Mouse (Mus musculus): ENCODE measurements around the gene Cyp24a1. TPM values are rescaled to one million over a fixed set of nuclear protein-coding genes. Genes with fewer than 3 reads are reported as not detected.

Cyp24a1 gene
- polyA plus RNA-seq, 1 experiment from 2014 or later: not detected

- 46% methylated on average over 13 of the region's 13 CpGs for WGBS
- no peak overlapping the region for H3K9ac ChIP-seq (ENCODE audit: low read length)
- ATAC-seq (no peak), DNase-seq (ENCODE audit: low spot score) (no peak)
- H3K36me3 ChIP-seq (ENCODE audit: control insufficient read depth, insufficient read depth, low read length): no peaks in the 10 kb centered on the region
- H3K4me2 ChIP-seq (ENCODE audit: low read length): no peak overlapping the region
- H3K27me3 ChIP-seq (replicated peaks; ENCODE audit: control insufficient read depth, insufficient read depth, low read length): no peaks in the 10 kb centered on the region
- H3K4me1 ChIP-seq (ENCODE audit: control insufficient read depth, insufficient read depth, low read length): no peaks in the 10 kb centered on the region
- H3K9me3 ChIP-seq (replicated peaks; ENCODE audit: control insufficient read depth, low read length): no peaks in the 10 kb centered on the region
- no peak overlapping the region for H3K27ac ChIP-seq (ENCODE audit: low read depth, low read length)
- no peak overlapping the region for H3K4me3 ChIP-seq (ENCODE audit: low read depth, low read length)
Observed at GRCm38 (mm10) chr2:170438782-170439181, 58.2 kb downstream of the Cyp24a1 start.

- no peak for ATAC-seq
- Histone ChIP-seq H3K9ac (ENCODE audit: low read length) (no peak overlapping the region), H3K4me2 (ENCODE audit: low read length) (no peak overlapping the region)
Observed at GRCm38 (mm10) chr2:170436204-170436603, 60.7 kb downstream of the Cyp24a1 start.

More at GRCm38 (mm10) chr2:170436204-170436603, 60.7 kb downstream of the Cyp24a1 start:
- Histone ChIP-seq H3K27me3 (replicated peaks; ENCODE audit: control insufficient read depth, insufficient read depth, low read length) (no peaks in the 10 kb centered on the region), H3K36me3 (ENCODE audit: control insufficient read depth, insufficient read depth, low read length) (no peaks in the 10 kb centered on the region), H3K4me1 (ENCODE audit: control insufficient read depth, insufficient read depth, low read length) (no peaks in the 10 kb centered on the region), H3K9me3 (replicated peaks; ENCODE audit: control insufficient read depth, low read length) (no peaks in the 10 kb centered on the region), H3K4me3 (ENCODE audit: low read depth, low read length) (no peak overlapping the region), H3K27ac (ENCODE audit: low read depth, low read length) (no peak overlapping the region)
- no peak for DNase-seq (ENCODE audit: low spot score)
- WGBS: 65% methylated on average over 4 of the region's 4 CpGs

Other genes with a start within 250 kb of the Cyp24a1 start
- gene Bcas1, start 69.3 kb downstream of the Cyp24a1 start, polyA plus RNA-seq (2014; fragmentation: Nextera tagmentation; extraction: Ambion mirVana): 1.4 and 2.1 TPM in 2 replicates
- 128 and 139 TPM in 2 replicates for gene Pfdn4, start 717 bp downstream of the Cyp24a1 start, polyA plus RNA-seq (2014; fragmentation: Nextera tagmentation; extraction: Ambion mirVana)
- gene 4930470P17Rik, start 104.9 kb upstream of the Cyp24a1 start, polyA plus RNA-seq (2014; fragmentation: Nextera tagmentation; extraction: Ambion mirVana): not detected in 2 replicates
- gene Dok5, start 234.7 kb upstream of the Cyp24a1 start, polyA plus RNA-seq (2014; fragmentation: Nextera tagmentation; extraction: Ambion mirVana): 41.8 and 58.1 TPM in 2 replicates

Measured in forebrain, embryonic 14.5 days (tissue).